Mouse (Mus musculus) layer of hippocampus, adult 18-20 months (tissue): ENCODE results near the gene Ttc36. TPM values are rescaled to one million over a fixed set of nuclear protein-coding genes. Genes with fewer than 3 reads are reported as not detected.

ENCODE experiments used
- DNase-seq, 2 experiments: peaks; one replicate each; pipeline ENCODE4 v3.0.0; 2022; ENCODE audit warnings: low spot score in 2 of 2
- long read RNA-seq: library from polyadenylated mRNA; stranded (forward); transcript quantifications from one replicate; pipeline ENCODE4 v2.0.0, GENCODE M21; 2021
- total RNA-seq, 2 experiments: library from RNA; stranded (reverse); gene quantifications; 2 replicates each; pipeline ENCODE4 v1.2.3; 2021

Ttc36 gene
- 1 to 10 TPM in 1 of 2 experiments, not detected in 1; 1.2 TPM for total RNA-seq
- long read RNA-seq, partial matches to known transcripts, result 0 of 1 reads
- long read RNA-seq, other reads (novel, unspliced or antisense), result 1 of 1 reads

- no peak for DNase-seq
These were observed at the start of gene Ttc36 for GRCm38 (mm10) chr9:44802808-44803450. Gene Ttc36 (minus strand): TSS chr9:44803072.

DNA sequence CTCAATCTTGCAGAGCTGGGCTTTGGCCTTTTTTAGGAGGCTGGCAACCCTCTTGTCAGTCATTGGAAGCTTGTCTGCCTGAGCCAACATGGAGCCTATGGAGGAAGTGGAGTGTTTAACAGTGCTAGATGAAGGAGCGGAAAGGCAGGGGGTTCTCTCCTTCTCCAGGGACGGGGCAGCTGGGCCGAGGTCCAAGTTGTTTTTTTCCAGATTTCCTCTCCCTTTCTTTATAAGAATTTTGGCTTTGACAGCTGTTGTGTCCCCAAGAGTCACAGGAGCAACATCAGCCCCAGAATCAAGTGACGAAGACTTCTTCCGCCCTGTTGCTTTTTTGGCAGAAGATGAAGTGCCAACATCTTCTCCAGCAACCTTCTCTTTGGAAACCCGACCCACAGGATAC lies 44.6 kb upstream of the Ttc36 start:
- no peak for DNase-seq

GRCm38 (mm10) chr9:44841241-44841640 lies 38.4 kb upstream of the Ttc36 start:
- DNase-seq, result no peak

GRCm38 (mm10) chr9:44836439-44836838 lies 33.6 kb upstream of the Ttc36 start:
- DNase-seq, result peak; percentile 52 to 80

DNA sequence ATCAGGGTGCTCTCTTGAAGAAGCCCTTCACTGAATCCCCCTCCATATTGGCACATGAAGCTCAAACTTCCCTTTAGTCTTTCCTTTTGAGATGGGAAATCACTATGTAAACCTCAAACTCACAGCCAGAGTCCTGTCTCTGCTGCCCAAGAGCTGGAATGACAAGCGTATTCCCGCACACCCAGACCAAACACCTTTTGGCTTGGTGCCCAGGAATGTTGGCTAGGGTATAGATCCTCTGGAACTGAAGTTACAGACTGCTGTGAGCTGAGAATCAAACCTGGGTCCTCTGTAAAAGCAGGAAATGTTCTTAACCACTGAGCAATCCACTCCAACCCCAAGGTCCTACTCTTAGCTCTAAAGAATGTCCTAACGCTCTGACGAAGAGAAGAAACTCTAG lies 29.5 kb upstream of the Ttc36 start:
- DNase-seq, result no peak

- no peak for DNase-seq
These were observed 27.6 kb upstream of the Ttc36 start for GRCm38 (mm10) chr9:44830506-44830905.

DNA sequence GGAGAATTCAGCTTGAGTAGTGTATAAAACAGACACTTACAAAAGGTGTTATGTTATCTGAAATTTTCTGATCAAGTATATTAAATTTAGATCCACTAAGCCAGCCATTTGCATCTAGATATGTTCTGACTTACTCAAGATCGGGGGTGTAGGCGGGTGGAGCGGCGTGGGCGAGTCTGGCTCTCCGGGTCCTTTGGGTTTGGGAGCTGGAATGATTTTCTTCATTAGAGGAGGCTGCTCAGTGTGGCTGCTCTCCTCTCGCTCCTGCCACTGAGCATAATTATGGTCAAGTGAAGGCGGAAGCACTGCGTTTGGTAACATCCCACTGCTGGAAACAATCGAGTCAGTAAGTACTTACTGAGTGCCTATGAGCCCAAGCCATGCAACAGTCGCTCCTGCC lies 26.1 kb upstream of the Ttc36 start:
- peak in 1 of 2 experiments; percentile 77 for DNase-seq

DNA sequence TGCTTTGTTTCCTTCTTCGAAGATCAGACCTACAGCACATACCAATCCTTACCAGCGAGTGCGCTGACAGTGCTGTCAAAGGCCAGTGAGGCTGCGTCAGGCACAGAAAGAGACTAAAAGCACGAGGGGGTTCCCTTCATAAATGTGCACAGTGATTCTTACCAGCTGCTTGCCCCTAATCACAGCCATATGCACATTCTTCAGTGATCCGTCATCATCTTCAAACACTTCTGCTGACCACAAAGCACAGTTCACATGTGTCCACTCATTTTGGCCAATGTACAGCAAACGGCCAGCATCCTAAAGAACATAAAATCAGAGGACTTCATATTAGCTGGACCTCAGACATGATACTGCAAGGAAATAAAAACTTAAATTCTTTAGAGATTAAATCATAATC lies 23.8 kb upstream of the Ttc36 start:
- DNase-seq, result no peak

GRCm38 (mm10) chr9:44819920-44820827 lies 17.3 kb upstream of the Ttc36 start:
- no peak for DNase-seq

GRCm38 (mm10) chr9:44817522-44817921 lies 14.7 kb upstream of the Ttc36 start:
- DNase-seq, result peak; percentile 55 to 75

DNA sequence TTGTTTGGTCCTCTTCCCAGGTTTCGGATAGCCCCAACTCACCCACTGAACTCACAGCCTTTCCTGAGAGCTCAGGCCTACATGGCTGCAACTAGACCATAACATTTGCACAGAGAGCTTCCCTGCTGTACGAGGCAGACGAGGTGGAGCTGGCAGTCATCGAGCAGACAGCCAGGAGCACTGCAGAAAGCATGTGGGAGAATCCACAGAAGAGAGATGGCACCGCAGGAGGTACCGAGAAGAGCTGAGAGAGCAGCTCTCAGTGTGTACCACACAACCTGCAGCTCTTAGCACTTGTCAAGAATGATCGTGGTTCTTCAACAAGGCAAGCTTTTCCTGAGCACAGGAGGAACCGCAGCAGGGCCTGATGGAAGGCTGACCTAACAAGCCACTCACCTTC lies 11.3 kb upstream of the Ttc36 start:
- no peak for DNase-seq

GRCm38 (mm10) chr9:44810316-44810715 lies 7.4 kb upstream of the Ttc36 start:
- DNase-seq, result peak in 1 of 2 experiments; percentile 27

- no peak for DNase-seq
These were observed 4.9 kb upstream of the Ttc36 start for GRCm38 (mm10) chr9:44807778-44808177.

DNA sequence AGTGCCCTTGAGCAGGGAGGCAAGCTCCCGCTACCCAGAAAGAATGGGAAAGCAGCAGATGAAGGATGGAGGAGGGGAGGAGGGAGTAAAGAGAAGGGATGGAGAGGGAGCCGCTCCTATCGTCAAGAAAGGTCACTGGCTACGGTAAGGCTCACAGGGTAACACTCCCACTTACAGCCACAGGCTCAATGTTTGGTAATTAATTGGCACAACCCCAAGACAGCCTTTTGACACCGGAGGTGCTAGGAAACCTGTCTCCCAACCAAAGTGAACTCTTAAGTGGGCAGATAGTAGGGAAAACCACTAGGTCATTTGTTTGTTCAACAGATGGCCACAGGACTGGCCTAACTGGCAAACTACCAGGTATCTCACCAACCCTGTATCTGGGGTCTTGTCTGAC lies 4.3 kb upstream of the Ttc36 start:
- DNase-seq, result no peak

GRCm38 (mm10) chr9:44805536-44805935 lies 2.7 kb upstream of the Ttc36 start:
- DNase-seq, result no peak

DNA sequence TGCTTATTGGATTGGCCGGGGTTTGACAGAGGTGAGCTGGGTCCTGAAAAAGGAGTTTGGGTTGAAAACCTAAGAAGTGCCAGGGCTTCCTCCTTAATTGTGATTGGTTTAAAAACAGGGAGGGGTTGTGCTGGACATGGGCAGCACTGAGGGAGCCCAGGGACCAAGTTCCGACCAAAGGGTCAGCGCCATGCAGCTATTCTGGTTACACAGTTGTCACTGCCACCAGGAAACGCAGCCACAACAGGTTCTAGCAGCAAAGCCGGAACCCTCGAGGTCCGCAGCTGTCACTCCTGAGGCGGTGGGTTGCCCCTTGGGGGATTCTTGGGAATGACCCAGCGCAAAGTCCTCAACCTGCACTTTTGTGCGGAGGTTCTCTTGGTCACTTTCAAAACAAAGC lies 1.8 kb upstream of the Ttc36 start:
- no peak for DNase-seq

- no peak for DNase-seq
These were observed 1.2 kb downstream of the Ttc36 start for GRCm38 (mm10) chr9:44801669-44802068.

DNA sequence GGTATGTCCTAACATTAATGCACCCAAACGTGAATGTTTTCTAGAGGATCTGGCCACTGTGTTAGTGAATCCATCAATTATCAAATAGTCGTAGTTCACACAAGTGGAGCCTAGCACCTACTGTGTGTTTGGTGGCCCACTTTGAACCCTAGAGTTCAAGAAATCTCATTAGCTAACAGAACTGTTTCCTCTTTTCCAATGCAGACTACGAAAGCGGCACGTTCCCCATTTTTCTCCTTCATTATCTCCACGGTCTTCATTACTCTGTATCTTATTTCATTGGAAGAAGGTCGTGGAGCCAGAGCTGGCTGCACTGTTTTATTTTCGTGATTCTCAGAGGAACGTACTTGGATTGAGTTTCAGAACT lies 2.9 kb downstream of the Ttc36 start:
- DNase-seq, result no peak

GRCm38 (mm10) chr9:44799102-44799957 lies 3.5 kb downstream of the Ttc36 start, which contains the start of gene Tmem25:
Gene Tmem25 (minus strand): TSS chr9:44799307.
- peak; percentile 90 to 92 for DNase-seq

GRCm38 (mm10) chr9:44798298-44798697 lies 4.6 kb downstream of the Ttc36 start:
- no peak for DNase-seq

DNA sequence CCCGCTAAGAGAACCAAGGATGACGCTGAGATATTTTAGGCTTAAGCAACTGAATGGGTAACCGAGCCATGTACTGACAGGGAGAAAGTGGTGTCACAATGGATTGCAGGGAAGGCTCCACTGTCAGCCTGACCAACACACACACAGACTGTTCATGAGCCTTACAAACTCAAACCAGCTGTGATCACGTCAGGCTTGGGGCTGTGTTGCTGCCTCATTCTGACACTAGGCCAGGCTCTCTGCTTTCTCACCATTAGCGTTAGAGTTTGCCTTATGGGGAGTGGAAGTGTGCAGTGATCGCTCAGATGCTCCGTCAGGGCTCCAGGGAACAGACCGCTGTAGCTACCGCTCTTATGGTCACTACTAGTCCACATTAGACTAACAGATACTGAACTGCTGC lies 10.0 kb downstream of the Ttc36 start:
- DNase-seq, result no peak
